Mouse (Mus musculus): ENCODE results near the gene Rftn1. TPM values are rescaled to one million over a fixed set of nuclear protein-coding genes. Genes with fewer than 3 reads are reported as not detected.

The Rftn1 gene
- total RNA-seq, 2 experiments from 2014 or later = 9.7 to 11.5 TPM

DNA sequence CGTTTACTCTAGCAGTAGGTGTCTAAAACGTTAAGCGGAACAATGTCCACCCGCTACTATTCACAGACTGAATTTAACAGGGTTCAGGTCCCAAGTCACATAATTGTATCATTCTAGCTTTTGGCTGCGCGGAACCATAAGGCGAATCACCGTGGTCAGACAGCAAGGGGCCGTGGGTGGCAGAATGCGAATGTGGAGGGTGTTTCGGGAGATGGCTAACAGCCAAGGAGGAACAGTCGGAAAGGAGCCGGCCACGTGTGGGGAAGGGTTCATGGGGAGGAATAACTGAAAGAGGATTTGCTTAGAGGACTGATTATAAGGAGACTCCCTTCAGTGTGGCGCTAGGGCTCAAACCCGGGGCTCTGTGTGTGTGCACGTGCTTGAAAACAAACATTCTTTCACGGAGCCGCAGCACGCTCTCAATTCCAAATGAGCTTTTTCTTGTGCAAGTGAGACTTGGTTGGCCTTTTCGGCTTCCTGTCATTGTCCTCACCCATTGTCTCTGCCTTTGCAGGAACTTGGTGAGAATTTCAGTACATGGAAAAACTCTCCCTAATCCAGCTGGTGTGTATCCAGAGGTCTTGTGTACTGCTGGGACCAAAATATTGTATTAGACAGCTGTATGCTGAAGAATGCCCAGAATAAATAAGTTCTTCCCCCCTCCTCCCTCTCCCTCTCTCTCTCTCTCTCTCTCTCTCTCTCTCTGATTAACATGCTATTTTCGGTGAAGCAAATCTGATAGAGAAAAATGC, 238.4 kb downstream of the Rftn1 start:
- DNase-seq (ENCODE audit: low spot score in 2 of 2) = no peak

GRCm38 (mm10) chr17:49951491-49951855, 239.0 kb downstream of the Rftn1 start:
- DNase-seq (ENCODE audit: low spot score in 2 of 2) = peak; percentile 74 to 78

DNA sequence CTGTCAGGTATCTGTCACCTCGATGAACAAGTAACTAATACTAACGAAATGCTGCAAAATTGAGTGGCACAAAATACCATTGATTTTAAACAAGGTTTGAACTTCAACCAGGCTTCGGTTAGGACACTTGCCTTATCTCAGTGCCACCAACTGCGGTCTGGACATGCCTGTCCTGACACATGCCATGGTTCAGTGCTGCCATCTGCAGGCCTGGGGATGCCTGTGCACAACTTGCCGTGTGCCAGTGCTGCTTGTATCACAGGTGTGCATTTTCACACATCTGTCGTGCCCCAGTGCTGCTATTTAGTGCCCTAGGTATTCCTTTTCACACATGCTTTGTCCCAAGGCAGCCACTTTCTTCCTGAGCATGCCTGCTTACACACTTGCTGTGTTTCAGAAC, 247.8 kb downstream of the Rftn1 start:
- DNase-seq (ENCODE audit: low spot score in 2 of 2) = peak; percentile 13 to 26

Other genes with a start within 250 kb of the Rftn1 start
- gene Dazl, start 103.0 kb upstream of the Rftn1 start, total RNA-seq (2021) = under 1 TPM in 1 of 2 experiments, not detected in 1; 0.26 TPM

All from adrenal gland, adult 18-20 months (tissue).